Mouse (Mus musculus) inflammation-experienced regulatory T-cells, adult 6 months (primary cell): ENCODE results near the gene Gdf2. TPM values are rescaled to one million over a fixed set of nuclear protein-coding genes. Genes with fewer than 3 reads are reported as not detected.

ENCODE experiments used
- ATAC-seq: one replicate; pipeline ENCODE4 v1.8.0; 2017
- polyA plus RNA-seq, 3 experiments: library from polyadenylated mRNA; unstranded; fragments of 100-300 nt; shearing (Covaris generic); gene quantifications; one replicate each; pipeline ENCODE4 v1.2.1; 2017

Gdf2 gene
- not detected for polyA plus RNA-seq

- ATAC-seq, result no peak
These were observed at the start of gene Gdf2 for GRCm38 (mm10) chr14:33940739-33941138. Gene Gdf2, plus strand, starts transcription at chr14:33941039.

GRCm38 (mm10) chr14:33891507-33891906 lies 49.3 kb upstream of the Gdf2 start:
- ATAC-seq, result no peak

- no peak for ATAC-seq
These were observed 45.1 kb upstream of the Gdf2 start for GRCm38 (mm10) chr14:33895777-33896176.

- no peak for ATAC-seq
These were observed 44.1 kb upstream of the Gdf2 start for GRCm38 (mm10) chr14:33896628-33897300.

- ATAC-seq, result no peak
These were observed 38.1 kb upstream of the Gdf2 start for GRCm38 (mm10) chr14:33902783-33903182.

- no peak for ATAC-seq
These were observed 37.6 kb upstream of the Gdf2 start for GRCm38 (mm10) chr14:33903199-33903598.

GRCm38 (mm10) chr14:33904851-33905250 lies 36.0 kb upstream of the Gdf2 start:
- no peak for ATAC-seq

- no peak for ATAC-seq
These were observed 27.1 kb upstream of the Gdf2 start for GRCm38 (mm10) chr14:33913727-33914126.

GRCm38 (mm10) chr14:33914206-33914605 lies 26.6 kb upstream of the Gdf2 start:
- no peak for ATAC-seq

GRCm38 (mm10) chr14:33920727-33921559 lies 19.9 kb upstream of the Gdf2 start:
- no peak for ATAC-seq

- no peak for ATAC-seq
These were observed 18.1 kb upstream of the Gdf2 start for GRCm38 (mm10) chr14:33922771-33923167.

- ATAC-seq, result no peak
These were observed 17.4 kb upstream of the Gdf2 start, which contains the start of gene Gdf10 for GRCm38 (mm10) chr14:33923168-33924070. Gene Gdf10, plus strand, starts transcription at chr14:33923587.

GRCm38 (mm10) chr14:33931853-33932252 lies 9.0 kb upstream of the Gdf2 start:
- no peak for ATAC-seq

GRCm38 (mm10) chr14:33932935-33933703 lies 7.7 kb upstream of the Gdf2 start:
- ATAC-seq, result no peak

GRCm38 (mm10) chr14:33933778-33934317 lies 7.0 kb upstream of the Gdf2 start:
- no peak for ATAC-seq

GRCm38 (mm10) chr14:33939117-33939516 lies 1.7 kb upstream of the Gdf2 start:
- no peak for ATAC-seq

- no peak for ATAC-seq
These were observed 1.4 kb downstream of the Gdf2 start for GRCm38 (mm10) chr14:33942222-33942621.

- no peak for ATAC-seq
These were observed 5.3 kb downstream of the Gdf2 start for GRCm38 (mm10) chr14:33946125-33946524.

- no peak for ATAC-seq
These were observed 11.6 kb downstream of the Gdf2 start for GRCm38 (mm10) chr14:33952233-33952981.

GRCm38 (mm10) chr14:33953761-33954160 lies 12.9 kb downstream of the Gdf2 start, which contains the start of gene Rbp3:
Gene Rbp3, plus strand, starts transcription at chr14:33954003.
- ATAC-seq, result no peak

- ATAC-seq, result no peak
These were observed 15.2 kb downstream of the Gdf2 start for GRCm38 (mm10) chr14:33956055-33956454.
